Mouse (Mus musculus) left cerebral cortex, postnatal 25 days (tissue): ENCODE measurements at regions not wholly inside any gene's neighbourhood (a gene's known extent, or its start where the extent isn't known, plus 50 kb on each side); places are given as distances from the start of the nearest gene placed in this dataset.

Source experiments
- DNase-seq, 2 experiments: peaks; one replicate each; pipeline ENCODE4 v3.0.0; 2022; ENCODE audit warnings: low spot score in 2 of 2, mixed read lengths in 1 of 2
- intact Hi-C: fragments of 180-260 bp; cut with DNase I; formaldehyde crosslinking; loops from one replicate; pipeline ENCODE4 v1.15.1; 2025

DNA sequence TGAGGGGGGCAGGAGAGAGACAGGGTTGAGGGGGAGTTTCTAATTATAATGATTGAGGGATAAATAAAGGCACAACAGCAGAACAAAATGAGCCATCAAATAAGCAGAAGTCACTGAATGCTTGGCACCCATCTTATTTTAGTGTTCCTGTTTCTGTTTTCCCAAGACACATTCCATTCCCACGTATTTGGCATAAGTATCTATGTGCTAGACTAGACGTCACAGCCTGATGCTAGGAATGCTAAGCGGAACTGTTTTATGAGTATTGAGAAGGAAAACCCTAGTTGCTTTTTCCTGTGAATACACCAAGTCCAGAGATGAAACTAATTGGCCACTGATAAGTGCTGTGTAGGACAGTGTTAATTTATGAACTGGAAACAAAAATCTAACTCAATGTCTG, 772.4 kb upstream of the Cobl start:
- intact Hi-C loops, result no loop called here

More for the DNA sequence above, 772.4 kb upstream of the Cobl start:
- DNase-seq, result peak in 1 of 2 experiments; percentile 33
